Mouse (Mus musculus) frontal cortex, adult 2 months (tissue): Measurements from ENCODE around the gene Gjc2. TPM values are rescaled to one million over a fixed set of nuclear protein-coding genes. Genes with fewer than 3 reads are reported as not detected.
"Not testable (repeated sequence)": the region's sequence is repeated elsewhere in the genome, so short reads cannot be mapped to it uniquely, and the experiment has no call there.

Source experiments
- DNase-seq, 2 experiments: peaks; one replicate each; pipeline ENCODE4 v3.0.0; 2022; ENCODE audit warnings: low spot score in 1 of 2; ENCODE audit errors: extremely low spot score in 1 of 2
- polyA plus RNA-seq: library from polyadenylated mRNA; depleted of rRNA; stranded (reverse); fragments of >200 nt; gene quantifications from 2 replicates; pipeline ENCODE4 v1.2.3, GENCODE M21; 2012; rRNA removed

Gene Gjc2
- polyA plus RNA-seq = 13.8 and 16.7 TPM in 2 replicates

DNA sequence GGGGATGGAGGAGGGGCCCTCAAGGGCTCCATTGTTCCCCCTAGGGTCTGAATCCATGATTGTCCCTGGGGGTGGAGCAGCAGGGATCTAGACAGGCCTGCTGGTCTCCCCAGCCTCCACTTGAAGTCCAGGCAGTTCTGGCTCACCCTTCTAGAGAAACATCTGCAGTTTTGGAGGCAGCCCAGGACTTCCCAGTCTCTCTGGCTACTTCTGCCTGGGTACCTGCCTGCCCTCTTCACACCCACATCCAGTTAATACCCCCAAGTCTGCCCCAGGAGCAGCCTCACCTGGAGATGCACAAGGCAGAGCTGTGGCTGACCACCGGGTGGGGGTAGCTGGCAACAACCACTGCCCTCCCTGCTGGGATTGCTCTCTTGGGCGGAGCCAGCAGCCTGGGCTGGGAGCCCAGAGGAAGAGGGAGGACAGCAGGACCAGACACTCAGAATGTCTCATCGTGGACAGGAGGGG lies at the start of gene Gjc2:
Gene Gjc2, minus strand, starts transcription at position 350 of the 468 bp plus-strand sequence.
- peak in 1 of 2 experiments; percentile 45 for DNase-seq

DNA sequence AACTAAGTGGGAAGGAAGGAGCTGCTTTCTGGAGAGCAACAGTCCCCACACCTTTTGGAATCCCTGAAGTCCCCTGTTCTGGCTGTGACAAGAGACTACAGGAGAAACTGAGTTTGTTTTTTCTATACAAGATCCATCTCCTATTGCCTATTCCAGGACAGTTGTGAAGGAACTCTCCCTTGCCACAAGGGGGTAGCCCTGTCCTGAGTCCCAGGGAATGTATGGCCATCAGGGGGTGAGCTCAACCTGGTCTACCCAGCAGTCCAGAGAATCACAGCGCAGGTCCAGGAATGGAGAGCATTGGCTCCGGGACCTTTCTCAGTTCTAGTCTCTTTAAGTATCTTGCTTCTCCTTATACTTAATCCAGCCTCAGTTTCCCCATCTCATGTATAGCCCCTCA lies 49.8 kb upstream of the Gjc2 start:
- DNase-seq = no peak

DNA sequence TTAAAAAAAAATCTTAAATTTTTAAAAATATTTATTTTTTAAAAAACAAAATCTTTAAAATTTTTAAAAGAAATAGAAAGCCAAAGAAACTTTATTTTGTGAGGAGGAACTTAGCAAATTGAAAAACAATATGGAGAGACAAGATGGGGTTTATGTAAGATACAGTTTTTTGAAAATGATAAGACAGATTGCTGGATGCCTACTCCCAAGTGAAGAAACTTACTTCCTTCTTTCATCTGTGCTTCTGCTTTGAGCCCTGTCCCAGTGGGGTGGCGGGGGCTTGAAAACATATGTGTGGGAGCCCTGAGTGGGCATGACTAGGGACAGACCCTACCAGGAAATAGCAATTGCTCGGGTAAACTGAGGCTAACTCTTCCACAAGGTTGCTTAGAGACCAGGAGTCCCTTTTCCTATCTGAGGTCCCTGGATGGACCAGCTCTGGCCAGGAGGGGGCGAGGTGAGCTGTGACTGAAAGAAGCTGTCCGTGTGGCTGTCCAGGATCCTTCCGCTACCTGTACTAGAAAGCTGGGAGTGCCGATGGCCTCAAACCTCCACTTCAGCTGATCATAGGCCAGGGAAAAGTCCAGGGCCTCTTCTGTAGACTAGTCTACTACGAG lies 47.2 kb upstream of the Gjc2 start:
- DNase-seq = peak in 1 of 2 experiments; percentile 68

DNA sequence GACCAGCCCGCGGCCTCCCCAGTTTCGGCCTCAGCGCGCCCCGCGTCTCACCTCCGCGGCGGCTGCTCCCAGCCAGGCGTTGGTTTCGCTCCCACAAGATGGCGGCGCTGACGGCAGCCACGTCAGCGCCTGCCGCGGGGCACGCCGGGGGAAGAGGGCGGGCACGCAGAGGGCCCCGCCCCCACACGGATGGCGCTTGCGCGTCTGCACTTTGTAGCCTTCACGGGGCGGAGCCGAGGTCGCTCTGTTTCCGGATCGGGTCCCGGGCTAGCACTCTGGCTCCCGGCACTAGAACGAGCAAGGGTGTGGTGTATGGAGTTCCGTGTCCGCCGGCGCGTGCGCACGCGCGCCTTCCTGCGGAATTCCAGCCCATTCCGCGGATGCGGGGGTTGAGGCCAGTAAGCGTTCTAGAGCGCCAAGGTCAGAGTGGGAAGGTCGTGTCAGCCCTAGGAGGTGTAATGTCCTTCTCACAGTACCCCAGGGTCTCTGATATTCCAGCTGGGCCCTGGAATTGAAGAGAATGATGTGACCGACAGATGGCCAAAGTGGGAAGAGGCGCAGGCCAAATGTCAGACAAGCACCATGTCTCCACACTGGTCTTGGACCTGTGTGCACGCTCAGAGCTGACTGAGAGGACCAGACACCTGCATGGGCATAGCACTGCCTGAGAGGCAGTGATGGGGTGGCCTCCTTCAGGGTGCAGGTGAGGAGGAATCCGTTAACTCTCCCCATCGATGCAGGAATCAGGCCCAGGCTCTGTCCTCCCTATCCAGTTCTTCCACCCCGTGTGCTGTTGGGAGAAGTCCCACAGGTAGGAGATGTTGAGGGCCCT lies 45.3 kb upstream of the Gjc2 start, which contains the start of gene Arf1:
Gene Arf1, minus strand, starts transcription at position 149 of the 832 bp plus-strand sequence.
- DNase-seq = peak; percentile 91 to 97

DNA sequence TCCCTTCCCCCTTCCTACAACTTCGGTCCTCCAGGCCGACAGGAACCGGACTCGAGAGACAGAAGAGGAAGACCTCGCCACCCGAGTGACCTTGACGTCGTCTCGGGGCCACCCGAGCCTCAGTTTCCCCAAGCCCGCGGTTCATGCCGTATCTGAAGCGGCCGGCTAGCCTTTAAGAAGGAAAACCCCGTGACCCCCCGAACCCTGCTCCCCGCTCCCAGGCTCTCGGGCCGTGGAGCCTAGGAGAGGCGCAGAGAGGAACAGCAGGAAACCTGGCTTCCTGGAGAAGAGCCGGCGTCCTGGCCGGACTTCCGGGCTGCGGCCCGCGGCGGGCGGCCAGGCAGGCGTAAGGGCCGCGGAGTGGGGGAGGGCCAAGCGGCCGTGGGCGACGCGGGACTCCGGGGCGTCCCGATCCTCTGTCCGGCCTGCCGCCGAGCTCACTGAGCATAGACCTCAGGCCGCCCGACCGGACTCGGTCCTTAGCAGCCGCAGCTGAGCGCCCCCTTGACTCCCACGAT lies 44.6 kb upstream of the Gjc2 start:
- DNase-seq = no peak

DNA sequence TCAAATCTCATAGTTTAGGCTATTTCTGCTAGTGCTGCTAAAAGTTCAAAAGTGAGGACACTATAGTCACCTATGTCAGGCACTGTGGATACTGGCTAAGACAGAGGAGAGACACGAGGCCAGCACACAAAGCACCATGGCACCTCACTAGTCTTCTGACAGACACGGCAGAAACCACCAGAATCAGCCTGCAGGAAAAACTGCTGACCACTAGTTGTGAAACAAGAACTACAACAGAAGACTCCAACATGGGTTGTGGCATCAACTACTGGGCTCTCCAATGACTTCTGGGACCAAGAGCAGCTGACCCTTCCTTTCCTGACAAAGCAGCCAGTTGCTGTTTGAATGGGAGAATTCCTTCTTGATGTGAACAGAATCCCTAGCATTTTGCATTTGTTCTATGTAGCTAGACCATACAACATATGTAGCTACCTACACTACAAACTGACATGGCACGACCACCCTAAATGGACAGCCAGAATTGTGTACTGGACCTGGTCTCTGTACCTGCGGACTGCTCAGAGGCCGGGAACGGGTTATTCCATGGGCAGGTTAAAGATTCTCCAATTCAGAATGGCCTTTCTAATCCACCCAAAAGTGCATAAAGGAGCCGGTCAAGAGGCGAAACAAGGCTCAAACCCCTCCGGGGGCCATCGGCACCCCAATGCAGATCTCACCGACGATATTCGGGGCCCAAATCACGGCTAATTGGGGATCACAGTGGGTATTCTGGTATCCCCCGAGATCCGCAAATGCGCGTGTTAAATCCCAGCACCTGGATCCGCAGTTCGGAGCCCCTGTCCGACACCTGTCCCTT lies 44.0 kb upstream of the Gjc2 start:
- no peak for DNase-seq

DNA sequence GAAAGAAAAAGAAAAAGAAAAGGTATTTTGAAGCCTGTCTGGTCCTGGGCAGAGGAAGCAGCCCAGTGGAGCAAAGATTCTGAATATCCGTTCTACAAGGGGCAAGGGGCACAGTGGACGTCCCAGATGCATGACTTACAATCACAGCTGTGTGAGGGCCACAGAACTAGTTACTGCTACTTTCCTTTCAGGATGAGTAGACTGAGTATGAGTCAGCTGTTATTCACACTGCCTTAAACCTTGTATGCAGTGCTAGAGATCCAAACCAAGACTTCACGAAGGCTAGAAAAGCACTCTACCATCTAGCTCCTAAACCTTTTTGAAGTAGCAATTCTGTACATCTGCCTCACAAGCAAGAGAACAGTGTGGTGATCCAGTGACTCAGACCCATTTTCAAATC lies 43.2 kb upstream of the Gjc2 start:
- DNase-seq = no peak

DNA sequence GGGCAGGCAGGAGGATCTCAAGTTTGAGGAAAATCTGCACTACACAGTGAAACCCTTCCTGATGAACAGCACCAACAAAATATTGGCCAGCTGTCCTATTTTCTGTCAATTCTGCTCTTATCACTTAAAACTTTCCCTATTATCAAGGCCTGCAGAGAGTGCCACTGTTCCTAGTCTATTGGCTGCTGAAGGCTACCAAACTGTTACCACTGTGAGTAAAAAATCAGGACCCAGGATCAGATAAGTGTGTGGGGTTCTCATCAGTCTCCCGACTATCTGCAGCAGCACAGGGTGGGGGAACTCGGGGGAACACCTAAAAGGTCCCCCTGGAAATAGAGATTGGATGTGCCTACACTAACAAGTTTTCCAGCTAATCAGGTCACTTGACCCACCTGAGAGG lies 42.2 kb upstream of the Gjc2 start:
- no peak for DNase-seq

DNA sequence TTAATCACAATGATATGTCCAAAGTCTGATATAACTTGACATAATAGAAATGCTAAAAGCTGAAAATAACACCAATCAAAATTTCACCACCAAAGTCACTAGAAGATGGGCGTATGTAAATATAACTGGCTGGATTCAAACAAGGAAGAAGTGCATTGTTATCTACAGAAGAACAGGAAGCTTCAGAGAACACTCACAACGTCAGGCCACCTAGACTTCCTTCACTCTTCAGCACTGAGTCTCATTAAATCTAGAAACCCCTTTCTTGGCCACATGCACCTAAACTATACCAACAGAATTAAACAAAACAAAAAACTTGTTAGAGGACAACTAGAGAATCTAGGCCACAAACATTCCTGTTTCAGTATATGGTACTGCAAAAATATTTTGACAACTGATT lies 41.5 kb upstream of the Gjc2 start:
- DNase-seq = no peak

DNA sequence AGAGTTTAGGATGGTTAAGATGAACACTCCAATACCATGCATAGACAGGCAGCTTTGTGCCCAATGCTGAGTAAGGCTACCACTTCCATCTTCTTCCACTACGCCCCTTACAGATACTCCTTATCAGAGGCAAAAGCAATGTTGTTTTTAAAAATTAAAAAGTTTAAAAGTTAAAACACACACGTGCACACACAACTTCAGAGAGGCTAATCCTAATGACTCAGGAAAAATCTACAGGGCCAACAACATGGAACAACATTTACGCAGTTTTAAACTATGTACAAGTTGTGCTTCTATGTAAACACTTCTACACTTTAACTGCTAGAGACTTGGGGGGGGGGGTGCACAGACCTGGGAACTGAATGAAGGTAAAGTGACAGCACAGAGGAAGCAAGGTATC lies 41.0 kb upstream of the Gjc2 start:
- DNase-seq = no peak

DNA sequence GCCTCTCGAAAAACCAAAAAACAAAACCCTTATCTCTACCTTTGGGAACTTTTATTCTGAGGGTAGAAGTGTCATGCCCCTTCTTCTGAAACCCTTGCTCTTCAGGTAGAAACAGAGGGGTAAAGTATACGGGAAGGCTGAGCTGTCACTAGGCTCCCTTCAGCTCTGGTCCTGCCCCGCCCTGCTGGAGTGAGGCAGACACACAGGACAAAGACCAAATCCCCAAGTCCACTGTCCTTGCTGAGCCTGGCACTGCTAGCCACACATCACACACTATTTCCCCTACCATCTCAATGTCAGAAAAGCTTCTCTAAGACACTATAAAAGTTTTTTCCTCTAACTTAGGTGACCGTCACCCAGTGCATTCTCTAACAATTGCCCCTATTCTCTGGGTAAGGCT lies 39.3 kb upstream of the Gjc2 start:
- no peak for DNase-seq

DNA sequence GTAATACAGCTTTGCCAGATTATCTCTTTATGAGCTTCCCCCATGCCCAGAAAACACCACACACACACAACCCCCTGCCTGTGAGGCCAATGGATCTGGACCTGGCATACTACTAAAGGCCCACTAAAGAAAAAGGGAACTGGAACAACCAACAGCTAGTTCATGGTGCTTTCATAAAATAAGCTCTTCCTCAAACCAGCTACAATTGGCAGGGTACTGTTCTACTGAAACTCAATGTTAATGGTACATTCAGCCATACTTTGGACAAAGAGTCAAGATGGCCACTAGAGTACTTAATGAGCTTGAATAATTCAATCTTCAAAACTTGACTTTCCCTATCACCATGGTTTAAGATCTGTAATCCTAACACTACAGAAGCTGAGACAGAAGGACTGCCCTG lies 38.6 kb upstream of the Gjc2 start:
- DNase-seq = no peak

DNA sequence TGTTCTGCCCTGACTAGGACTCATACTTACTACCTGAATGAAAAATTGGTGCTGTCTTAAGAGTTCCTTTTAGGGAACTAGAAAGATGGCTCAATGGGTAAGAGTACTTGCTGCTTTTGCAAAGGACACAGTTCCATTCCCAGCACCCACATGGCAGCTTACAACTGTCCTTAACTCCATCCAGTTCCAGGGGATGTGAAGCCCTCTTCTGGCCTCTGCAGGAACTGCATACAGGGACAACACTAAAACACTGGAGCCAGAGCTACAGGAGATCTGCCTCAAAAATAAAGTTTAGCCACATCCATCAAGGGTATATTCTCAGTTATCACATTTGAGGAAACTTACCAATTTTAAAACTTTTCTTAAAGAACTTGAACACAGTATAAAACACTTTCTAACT lies 36.1 kb upstream of the Gjc2 start:
- DNase-seq = no peak

DNA sequence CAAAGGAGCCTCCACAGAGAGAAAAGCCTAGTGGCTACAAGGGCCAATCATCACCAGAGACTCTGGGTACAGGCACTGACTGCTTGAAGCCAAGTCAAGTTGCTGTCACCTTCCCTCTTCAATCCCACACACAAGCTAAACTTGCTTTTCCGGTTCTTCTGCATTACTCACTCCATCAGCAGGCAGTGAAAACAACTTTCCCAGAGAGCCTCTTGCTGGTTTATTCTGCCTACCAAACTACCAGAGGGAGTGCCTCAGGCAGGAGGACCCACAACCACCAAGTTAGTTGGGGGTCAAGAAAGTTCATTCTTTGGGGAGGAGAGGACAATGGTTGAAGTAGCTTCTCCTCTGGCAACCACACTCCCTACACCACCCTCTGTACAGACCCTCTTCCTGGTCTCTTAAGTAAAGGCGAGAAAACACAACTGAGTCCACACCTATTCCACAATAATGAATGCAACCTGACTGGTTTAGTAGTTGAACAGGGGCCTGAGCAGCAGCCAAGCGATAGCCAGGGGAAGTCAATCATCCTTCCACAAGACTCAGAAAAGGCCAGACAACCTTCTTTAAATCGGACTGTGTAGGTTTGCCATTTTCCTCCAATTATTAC lies 35.5 kb upstream of the Gjc2 start:
- DNase-seq = peak in 1 of 2 experiments; percentile 61

DNA sequence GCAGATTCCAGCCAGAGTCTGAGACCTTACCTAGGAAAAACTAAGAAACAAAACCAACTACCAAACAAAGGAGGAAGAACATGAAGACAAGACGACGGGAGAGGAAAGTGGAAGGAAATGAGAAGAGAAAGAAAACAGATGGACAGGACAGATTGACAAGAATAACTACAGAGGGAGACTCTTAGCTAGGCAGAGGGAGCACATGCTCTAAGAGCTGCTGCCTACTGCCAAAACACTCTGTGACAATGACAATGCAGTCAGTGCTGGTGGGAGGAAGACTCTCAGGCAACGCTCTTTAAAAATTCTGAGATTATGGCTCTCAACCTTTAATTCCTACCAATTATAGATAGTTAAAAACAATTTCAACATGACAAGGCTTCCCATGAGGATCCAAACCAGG lies 33.9 kb upstream of the Gjc2 start:
- DNase-seq = peak in 1 of 2 experiments; percentile 60

DNA sequence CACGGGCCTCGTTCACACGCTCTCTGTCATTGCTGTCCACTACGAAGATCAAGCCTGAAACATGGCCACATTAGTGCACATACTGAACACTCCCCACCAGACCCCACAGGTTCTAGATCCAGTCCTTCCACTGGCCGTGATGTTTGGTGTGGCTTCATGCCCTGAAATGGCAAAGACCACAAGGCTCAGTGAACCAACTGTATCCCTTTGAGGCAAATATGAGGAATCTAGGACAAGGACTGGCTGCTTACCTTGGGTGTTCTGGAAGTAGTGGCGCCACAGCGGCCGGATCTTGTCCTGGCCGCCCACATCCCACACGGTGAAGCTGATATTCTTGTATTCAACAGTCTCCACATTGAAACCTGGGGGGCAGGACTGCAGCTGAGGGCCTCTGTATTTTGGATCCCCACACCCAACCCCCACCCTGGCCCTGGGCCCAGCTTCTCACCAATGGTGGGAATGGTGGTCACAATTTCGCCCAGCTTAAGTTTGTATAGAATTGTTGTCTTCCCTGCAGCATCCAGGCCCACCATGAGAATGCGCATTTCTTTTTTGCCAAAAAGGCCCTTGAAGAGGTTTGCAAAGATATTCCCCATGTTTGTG lies 30.0 kb upstream of the Gjc2 start:
- DNase-seq = no peak

DNA sequence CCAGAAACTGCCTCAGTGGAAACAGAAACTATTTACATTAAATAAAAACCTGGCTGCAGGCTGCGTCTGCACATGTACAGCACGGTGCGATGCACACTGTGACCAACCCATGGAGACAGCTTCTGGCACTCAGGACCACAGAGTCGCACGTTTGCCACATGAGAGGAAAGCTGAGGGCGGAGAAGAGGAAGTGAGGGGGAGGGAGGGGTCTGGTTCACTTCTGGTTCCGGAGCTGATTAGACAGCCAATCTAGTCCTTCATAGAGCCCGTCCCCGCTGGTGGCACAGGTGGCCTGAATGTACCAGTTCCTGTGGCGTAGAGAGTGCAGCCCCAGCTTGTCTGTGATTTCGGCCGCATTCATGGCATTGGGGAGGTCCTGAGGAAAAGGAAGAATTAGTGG lies 29.3 kb upstream of the Gjc2 start:
- not testable (repeated sequence) for DNase-seq

DNA sequence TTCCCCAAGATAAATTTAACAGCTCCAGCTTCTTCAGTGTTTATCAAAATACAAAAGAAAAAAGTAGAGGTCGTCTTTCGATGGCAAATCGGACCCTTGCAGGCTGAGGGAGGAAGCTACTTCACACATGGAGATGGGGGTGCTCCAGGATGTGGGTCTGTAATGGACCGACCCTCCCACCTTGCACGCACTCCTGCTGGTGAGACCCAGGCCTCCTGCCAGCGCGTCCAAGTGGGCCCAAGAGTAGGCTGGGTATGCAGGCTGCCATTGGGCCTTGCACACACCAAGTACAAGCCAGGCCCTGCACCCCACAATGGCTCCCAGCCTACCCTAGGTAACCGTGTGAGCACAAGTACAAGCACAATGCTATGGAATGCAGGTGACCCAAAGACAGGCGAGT lies 28.5 kb upstream of the Gjc2 start:
- DNase-seq = not testable (repeated sequence)

DNA sequence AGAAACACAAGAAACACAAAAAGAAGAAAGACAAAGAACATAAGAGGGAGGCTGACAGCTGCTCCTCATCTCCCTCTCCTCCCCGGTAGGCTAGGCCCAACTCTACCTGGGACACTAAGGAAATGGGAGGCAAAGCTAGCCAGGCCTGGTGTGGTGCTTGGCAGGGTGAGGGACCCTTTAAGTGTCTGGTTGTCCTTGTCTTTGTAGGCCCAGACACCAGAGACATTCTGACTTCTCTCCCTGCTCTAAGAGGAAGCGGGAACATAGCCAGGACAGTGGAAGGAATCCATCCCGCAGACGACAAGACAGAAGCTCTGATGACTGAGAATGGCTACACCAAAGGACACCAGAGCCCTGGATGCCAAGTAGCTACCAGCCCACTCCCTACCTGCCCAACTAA lies 27.0 kb upstream of the Gjc2 start:
- DNase-seq = no peak

DNA sequence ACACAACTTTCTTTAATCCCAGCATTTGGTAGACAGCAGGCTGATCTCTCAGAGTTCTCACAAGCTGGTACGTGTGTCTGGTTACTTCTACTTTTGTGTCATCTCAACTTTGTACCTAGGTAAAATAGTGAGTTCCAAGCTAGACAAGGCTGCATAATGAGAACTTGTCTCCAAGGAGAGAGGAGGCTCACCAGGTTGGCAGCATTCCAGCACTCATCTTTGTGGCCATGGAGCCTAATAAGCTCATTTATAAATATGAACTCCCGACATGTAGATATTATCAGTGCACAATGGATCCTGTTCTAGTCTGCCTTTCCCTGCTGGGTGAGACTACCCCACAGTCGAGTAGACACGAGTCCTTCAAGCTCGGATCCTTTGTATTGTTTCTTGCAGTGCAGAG lies 26.6 kb upstream of the Gjc2 start:
- no peak for DNase-seq
